Mouse (Mus musculus) erythroblast, embryonic 14.5 days (primary cell): ENCODE measurements around the gene Psma1.

ENCODE experiments used
- GATA1 ChIP-seq: IDR thresholded peaks from 2 replicates; pipeline ENCODE4 v1.6.1; 2012; ENCODE audit warnings: low read length, inconsistent platforms, mixed read lengths
- TAL1 ChIP-seq: IDR thresholded peaks from 3 replicates; pipeline ENCODE4 v1.6.1; 2012; ENCODE audit warnings: low read length, inconsistent platforms, mixed read lengths

DNA sequence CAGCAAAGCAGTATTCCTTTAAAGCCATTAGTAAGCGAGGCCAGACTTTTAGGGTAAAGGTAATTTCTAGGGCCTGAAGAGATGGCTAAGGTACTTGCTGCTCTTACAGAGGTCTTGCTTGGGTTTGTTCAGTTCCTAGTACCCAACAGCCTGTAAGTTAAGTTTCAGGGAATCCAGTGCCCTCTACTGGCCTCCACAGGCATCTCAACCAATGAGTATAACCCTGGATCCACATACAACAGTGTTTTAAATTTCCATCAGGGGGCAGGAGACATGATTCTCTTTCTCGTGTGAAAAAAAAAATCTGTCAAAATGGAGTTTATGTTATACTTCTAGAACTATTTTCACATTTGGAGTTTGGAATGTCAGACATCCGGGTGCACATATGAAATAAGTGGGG is 5.8 kb upstream of the Psma1 start:
- TF ChIP-seq GATA1 (no peak), TAL1 (no peak)
